Mouse (Mus musculus): ENCODE measurements around the gene Clec9a. TPM values are rescaled to one million over a fixed set of nuclear protein-coding genes. Genes with fewer than 3 reads are reported as not detected.
A peak's percentile ranks its signal among the peaks of the same experiment; 100 is the strongest.

Clec9a gene
- total RNA-seq, 2 experiments from 2014 or later = not detected

- peak in 1 of 2 experiments; percentile 10 for DNase-seq
- intact Hi-C loops (cut with DNase I) = no loop called here
These were observed 14.5 kb downstream of the Clec9a start for GRCm38 (mm10) chr6:129423040-129423733.

DNA sequence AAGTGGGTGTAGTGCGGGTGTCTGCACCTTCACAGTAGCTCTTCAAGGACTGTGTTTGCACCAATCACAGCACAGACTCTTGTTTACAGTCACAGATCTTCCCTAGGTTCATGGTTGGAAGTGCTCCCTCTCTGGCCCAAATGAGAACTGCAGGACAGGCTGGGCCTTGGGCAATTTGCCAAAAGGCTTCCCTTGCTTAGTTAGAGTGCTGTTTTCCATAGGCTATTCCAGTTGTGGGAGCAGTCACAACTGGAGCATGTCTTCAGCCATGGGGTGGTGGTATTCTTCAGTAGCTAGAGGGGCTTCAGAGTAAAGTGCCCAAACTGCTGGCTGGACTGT lies 15.0 kb downstream of the Clec9a start:
- intact Hi-C loops (cut with DNase I) = no loop called here
- DNase-seq = peak; percentile 58 to 83

- intact Hi-C loops (cut with DNase I) = no loop called here
- DNase-seq = no peak
These were observed 16.6 kb downstream of the Clec9a start for GRCm38 (mm10) chr6:129425217-129425616.

- intact Hi-C loops (cut with DNase I) = no loop called here
- DNase-seq = no peak
These were observed 17.1 kb downstream of the Clec9a start for GRCm38 (mm10) chr6:129425812-129426211.

DNA sequence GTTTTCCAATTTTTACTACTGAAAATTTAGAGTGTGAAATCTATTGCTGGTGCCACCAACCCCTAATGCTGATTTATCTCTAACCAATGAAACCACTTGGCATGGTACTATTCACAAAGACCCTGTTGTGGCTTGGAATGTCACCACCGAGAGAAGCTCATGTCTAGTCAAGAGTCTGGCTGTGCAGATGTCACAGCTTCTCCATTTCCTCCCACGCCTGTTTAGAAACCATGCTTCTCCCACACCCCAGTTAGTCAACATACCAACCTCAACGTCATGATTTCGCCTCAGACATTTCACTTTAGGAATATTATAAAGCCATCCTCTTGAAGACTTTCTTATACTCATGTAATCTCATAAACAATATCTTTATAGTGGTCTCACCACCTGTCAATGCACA lies 18.6 kb downstream of the Clec9a start:
- DNase-seq = no peak
- intact Hi-C loops (cut with DNase I) = no loop called here

GRCm38 (mm10) chr6:129434239-129434638 lies 25.6 kb downstream of the Clec9a start:
- intact Hi-C loops (cut with DNase I) = no loop called here
- no peak for DNase-seq

DNA sequence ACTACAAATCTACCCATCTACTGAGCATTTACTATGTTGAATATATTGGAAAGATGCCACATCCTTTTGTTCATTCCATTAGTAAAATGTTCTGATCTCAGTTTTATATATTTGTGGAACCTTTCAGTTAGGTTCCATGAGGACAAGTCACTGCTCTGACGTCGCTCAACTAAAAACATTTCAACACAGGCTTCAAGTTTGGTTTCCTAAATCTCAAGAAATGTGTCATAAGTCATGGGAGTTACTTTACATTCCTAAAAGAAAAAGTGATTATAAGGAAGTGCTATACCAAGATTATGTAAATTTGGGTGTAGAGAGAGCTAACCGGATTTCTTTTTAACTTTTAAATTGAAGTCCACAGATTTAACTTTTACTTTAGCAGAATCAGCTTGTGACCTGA lies 27.4 kb downstream of the Clec9a start:
- no peak for DNase-seq
- intact Hi-C loops (cut with DNase I) = no loop called here

DNA sequence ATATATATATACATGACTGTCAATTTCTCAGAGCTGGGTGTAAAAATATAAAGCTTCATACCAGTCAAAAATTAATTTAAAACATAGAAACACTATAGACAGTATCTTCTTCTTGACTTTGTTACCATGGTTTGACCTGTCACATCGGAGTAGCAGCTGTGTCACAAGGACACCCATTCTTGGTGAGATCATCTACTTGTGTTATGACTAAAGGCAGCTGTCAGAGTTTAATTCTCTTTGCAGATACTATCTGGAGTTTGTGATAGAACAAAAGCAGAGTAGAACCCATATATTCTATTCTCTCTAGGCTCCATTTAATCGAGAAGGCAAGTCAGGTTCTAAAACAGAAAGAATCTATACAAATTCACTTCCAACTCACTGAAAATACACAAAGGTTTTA lies 29.4 kb downstream of the Clec9a start:
- no peak for DNase-seq
- intact Hi-C loops (cut with DNase I) = no loop called here

DNA sequence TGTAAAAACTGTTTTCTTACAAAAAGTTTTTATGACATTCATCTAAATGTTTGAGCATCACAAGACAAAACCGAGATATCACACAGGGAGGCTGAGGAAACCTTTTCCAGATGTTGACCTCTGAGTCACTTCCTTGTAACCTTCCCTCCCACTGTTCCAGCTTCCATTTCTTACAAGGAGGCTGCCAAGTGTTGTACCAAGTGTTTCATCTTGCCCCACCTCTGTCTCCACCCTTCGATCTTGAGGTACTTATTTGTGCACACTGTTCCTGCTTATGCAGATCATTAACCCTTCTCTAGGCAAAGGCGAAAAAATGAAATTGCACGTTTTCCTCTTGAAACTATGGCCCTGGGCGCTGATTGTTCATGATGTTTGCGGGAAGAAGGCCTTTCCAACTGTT lies 41.1 kb downstream of the Clec9a start:
- no peak for DNase-seq
- intact Hi-C loops (cut with DNase I) = no loop called here

DNA sequence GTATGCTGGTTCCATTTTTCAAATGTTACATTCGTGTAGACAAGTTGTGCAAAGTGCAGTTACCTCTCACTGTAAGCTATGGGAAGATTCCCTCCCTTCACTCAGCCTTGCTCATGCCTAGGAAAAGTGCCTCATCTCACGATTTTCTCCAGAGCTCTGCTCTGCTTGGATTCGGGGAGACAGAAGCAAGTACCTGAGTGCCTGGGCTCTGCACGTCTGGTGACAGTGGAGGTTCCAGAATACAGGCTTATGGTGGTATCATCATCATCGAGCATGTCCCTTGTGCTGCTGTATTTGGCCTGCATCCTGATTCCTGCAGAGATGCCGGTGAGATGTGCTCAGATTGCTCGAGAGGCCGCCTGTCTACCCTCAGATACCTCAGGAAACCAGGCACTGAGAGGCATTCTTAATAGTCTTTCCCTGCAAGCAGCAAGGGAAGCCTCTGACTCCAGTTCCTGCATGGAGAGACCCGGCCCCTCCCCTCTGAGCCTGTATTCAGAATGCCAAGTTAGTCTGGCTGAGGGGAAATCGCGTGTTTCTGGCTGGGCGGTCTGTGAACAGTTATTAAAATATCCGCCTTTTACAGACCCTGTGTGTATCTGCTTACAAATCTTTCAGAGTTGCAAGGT lies 42.9 kb downstream of the Clec9a start, which contains the start of gene Clec1a:
Gene Clec1a (minus strand): TSS at position 590 of the 629 bp plus-strand sequence.
- peak; percentile 21 to 29 for DNase-seq
- intact Hi-C loops (cut with DNase I) = no loop called here

DNA sequence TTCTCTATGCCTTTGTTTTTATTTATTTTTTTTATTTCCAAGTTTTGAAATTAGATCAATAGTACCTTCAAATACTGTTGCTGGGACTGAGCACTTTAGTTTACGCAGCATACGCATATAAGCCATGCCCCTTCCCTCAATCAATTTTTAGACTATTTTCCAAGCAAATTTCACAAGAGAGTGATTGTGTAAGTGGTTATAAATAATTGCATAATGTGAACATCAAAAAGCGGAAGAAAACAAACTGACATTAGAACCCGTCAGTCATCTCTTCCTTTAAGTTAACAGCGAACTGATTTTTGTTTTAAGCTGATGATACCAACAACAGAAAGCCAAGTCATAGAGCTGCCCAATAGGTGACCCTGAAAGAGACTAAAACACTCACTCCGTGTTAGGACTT lies 62.7 kb downstream of the Clec9a start:
- no peak for DNase-seq
- intact Hi-C loops (cut with DNase I) = no loop called here

GRCm38 (mm10) chr6:129472627-129473026 lies 64.0 kb downstream of the Clec9a start:
- intact Hi-C loops (cut with DNase I) = no loop called here
- DNase-seq = no peak

Other genes starting within 250 kb of the Clec9a start
- 10 to 100 TPM; 59.3 to 69.5 TPM for gene Clec2d, start 228.2 kb upstream of the Clec9a start, total RNA-seq (2021)
- under 1 TPM in 1 of 2 experiments, not detected in 1; 0.31 TPM for gene Cd69, start 133.4 kb upstream of the Clec9a start, total RNA-seq (2021)
- gene 4922502D21Rik, start 77.1 kb upstream of the Clec9a start, total RNA-seq (2021) = not detected
- under 1 TPM; 0.20 to 0.22 TPM for gene Clec12a, start 66.2 kb upstream of the Clec9a start, total RNA-seq (2021)
- gene Clec12b, start 23.0 kb upstream of the Clec9a start, total RNA-seq (2021) = not detected
- not detected for gene Clec1b, start 11.6 kb upstream of the Clec9a start, total RNA-seq (2021)
- gene Clec1a, start 43.1 kb downstream of the Clec9a start, total RNA-seq (2021) = 1 to 10 TPM; 2.2 to 2.6 TPM
- not detected for gene Olr1, start 98.3 kb downstream of the Clec9a start, total RNA-seq (2021)
- not detected for gene Tmem52b, start 103.7 kb downstream of the Clec9a start, total RNA-seq (2021)
- gene Gabarapl1, start 124.3 kb downstream of the Clec9a start, total RNA-seq (2021) = 10 to 100 TPM; 38.1 to 59.3 TPM
- gene Klre1, start 169.0 kb downstream of the Clec9a start, total RNA-seq (2021) = not detected
- gene Klrd1, start 182.9 kb downstream of the Clec9a start, total RNA-seq (2021) = not detected
- not detected for gene Klrk1, start 215.0 kb downstream of the Clec9a start, total RNA-seq (2021)
- gene Klrc3, start 234.5 kb downstream of the Clec9a start, total RNA-seq (2021) = not detected

Data from gastrocnemius, postnatal 36 days (tissue).